Mouse (Mus musculus) left cerebral cortex, postnatal 10 days (tissue): ENCODE measurements around the gene Acp7. TPM values are rescaled to one million over a fixed set of nuclear protein-coding genes. Genes with fewer than 3 reads are reported as not detected.
"Not testable (repeated sequence)": the region's sequence is repeated elsewhere in the genome, so short reads cannot be mapped to it uniquely, and the experiment has no call there.

Source experiments
- DNase-seq, 2 experiments: peaks; one replicate each; pipeline ENCODE4 v3.0.0; 2021 to 2022; ENCODE audit warnings: low spot score in 2 of 2, mixed read lengths in 1 of 2; ENCODE audit errors: extremely low spot score in 1 of 2
- intact Hi-C: fragments of 180-260 bp; cut with DNase I; formaldehyde crosslinking; loops from one replicate; pipeline ENCODE4 v1.15.1; 2025
- total RNA-seq, 2 experiments: library from RNA; stranded (reverse); gene quantifications; 2 replicates each; pipeline ENCODE4 v1.2.3; 2021

The Acp7 gene
- total RNA-seq = 1 to 10 TPM in 1 of 2 experiments, under 1 TPM in 1; 0.55 to 1.8 TPM

DNA sequence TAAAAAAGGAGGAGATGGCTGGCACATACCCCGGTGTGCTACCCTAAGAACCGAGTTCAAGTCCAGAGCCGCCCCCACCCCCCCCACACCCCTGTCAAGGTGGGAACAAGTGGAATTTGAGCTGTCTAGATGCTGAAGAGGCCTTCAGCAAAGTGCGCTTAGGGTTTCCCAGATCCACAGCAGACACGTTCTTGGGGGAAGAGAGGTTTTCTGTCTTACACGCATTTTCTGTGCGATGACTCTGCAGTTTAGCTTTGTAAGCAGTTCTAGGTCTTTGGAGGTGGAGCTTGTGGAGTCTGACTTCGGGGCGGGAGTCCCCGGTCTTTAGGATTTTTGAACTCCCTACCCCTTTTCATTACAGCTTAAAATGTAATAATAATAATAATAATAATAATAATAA is at the start of gene Acp7:
Acp7 (minus strand) TSS at position 260 of the 400 bp plus-strand sequence.
- DNase-seq = no peak
- intact Hi-C loops = no loop called here

DNA sequence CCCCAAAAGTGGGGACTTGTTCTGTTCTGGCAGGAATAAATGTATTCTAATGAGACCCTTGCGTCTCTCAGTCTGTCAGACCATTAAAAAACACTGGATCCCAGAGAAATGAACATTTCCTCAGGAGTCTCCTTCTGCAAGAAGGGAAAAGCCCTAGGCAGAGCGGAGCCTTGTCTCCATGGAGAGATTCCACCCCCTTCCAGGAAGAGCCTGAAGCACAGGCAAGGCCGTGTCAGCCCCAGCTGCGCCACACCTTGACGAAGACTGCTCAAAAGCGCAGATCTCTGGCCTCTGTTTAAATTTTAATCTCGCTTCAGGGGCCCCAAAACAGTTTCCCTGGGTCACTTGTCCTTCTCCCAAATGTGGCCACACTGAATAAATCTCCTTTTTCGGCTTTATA is 46.5 kb upstream of the Acp7 start:
- no peak for DNase-seq
- intact Hi-C loops = no loop called here

DNA sequence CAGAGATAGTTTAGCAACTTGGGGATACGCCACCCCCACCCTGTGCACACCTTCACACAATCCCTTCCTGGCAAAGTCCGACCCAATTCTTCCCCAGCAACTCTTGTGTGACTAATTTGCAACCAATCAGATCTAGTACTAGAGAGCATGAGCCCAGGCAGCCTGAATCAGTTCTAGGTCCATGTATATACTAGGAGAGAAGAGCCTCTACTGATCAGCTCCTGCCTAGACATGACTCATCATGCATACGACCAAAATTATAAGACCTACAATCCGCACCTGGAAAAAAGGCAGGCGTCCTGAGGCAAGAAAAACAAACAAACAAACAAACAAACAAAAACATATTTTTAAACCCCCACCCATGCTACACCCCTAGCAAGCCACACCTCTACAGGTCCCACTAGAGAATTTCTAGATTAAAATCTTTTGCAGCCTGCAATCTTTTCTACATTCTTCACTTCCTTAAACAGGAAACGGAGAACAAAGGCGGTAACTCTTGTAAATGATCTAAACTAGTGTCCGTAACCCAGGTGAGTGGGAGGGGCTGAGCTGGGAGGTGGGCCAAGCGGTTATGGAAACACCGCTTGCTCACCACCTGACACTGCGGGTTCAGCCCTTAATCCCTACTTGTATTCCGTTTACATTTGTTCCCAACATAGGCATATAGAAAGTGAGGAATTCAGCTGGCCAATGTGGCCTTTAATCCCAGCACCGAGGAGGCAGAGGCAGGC is 45.8 kb upstream of the Acp7 start:
- intact Hi-C loops = no loop called here
- no peak for DNase-seq

DNA sequence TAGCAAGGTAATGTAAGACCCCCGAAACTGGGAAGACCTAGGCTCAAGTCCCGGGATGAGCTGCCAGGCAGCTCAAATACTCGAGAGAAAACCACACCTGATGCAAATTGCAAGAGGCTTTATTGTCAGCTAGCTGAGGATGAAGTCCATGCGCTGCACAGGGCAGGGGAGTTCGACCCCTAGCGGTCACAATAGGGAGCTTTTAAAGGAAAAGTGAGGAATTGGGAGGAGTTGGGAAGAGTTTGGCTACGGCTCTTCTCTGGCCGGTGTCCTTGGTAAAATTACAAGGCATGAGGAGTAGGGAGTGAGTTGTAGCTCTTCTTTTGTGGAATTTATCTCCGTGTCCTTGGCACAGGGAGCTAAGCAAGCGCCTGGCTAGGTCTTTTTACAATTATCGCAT is 44.6 kb upstream of the Acp7 start:
- no peak for DNase-seq
- intact Hi-C loops = no loop called here

DNA sequence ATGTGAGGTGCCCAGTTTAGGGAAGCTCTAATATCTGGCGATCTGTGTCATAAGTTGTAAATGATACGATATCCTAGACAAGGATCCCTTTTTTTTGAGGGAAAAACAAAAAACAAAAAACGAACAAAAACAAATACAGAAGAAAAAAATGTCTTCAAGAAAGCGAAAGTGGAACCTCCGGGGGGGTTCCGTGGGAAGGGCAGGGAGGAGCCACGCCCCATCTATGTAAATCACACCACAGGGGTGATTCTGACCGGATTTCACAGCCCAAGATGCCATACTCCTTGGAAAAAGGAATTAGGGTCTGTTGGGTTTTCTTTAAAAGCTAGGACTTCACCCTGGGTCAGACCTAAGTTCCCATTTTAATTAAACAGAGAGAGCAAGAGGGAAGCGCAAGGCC is 43.9 kb upstream of the Acp7 start:
- intact Hi-C loops = no loop called here
- no peak for DNase-seq

DNA sequence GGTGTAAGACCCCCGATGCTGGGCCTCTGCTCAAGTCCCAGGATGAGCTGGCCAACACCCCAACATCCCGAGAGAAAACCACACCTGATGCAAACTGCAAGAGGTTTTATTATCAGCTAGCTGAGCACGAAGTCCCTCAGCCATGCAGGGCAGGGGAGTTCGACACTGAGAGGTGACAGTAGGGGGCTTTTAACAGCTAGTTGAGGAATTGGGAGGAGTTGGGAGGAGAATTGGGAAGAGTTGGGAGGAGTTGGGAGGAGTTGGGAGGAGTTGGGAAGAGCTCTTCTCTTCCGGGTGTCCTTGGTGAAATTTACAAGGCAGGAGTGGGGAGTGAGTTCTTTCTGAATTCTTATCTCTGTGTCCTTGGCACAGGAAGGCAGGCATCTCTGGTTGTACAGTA is 41.7 kb upstream of the Acp7 start:
- intact Hi-C loops, DNase-seq: not testable (repeated sequence)

DNA sequence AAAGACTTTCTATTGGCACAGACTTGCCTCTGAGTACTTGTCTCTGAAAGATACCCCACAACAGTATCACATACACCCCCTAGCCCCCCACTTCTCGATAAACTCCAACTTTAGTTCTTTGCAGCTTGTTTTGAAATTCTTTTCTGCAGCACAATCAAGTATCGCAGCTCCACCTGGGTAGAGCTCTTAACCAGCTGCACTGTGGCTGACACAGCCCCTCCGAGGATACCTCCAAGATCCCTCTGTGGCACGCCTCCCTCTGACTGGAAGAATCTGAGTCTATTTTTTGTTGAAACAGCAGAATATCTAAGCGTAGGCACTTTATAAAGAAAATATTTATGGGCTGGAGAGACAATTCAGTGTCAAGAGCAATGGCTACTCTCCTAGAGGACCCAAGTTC is 41.1 kb upstream of the Acp7 start:
- intact Hi-C loops = no loop called here
- no peak for DNase-seq

DNA sequence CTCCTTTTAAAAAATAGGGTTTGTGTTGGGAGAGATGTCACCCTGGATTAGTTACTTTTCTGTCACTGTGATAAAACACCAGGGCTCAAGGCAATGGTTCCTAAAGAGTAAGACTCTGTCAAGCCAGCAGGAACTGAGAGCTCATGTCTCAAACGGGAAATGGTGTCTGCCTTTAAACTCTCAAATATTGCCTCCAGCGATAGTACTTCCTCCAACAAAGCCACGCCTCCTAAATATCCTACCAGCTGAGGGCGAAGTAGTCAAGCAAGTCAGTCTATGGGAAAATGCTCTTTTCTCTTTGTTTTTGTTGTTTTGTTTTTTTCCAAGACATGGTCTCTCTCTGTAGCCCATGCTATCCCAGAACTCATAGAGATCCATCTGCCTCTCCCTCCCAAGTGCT is 40.0 kb upstream of the Acp7 start:
- intact Hi-C loops = no loop called here

DNA sequence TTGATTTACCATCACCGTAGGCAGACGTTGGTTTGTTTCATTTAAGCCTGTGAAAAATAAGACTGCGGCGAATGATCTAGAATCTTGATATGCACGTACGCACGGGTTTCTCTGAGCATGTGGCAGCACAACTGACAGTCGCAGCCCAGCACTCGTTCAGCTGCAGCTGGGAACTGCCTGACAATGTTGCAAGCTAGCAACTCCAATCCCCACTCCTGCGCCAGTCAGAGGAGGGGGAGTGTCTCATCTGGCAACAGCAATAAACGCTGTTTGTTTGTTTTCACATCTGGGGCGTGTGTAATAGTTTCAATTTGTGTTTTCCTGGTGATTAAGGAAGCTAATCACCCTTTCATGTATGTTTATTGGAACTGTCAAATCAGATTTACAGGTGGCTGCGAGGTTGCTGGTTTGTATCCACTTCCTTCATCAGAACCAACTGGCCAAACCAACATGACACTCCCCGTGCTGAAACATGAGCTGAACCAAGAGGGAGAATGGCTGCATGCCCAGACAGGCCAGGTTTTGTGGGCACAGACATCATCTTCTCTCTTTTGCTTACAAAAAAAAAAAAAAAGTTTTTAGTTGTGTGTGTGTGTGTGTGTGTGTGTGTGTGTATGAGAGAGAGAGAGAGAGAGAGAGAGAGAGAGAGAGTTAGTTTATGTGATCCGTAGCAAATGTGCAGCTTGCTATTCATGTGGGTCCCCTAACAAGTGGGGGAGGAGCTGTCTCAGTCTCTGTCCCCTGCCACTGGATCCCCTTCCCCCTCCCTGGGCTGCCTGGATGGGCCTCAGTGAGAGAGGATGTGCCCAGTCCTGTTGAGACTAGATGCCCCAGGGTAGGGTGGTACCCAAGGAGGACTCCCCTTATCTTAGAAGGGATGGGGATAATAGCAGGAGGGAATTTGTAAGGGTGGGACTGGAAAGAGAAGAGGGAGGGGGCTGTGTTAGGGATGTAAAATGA is 34.8 kb upstream of the Acp7 start:
- peak; percentile 12 to 27 for DNase-seq
- intact Hi-C loops = no loop called here

More for the DNA sequence above, 40.0 kb upstream of the Acp7 start:
- DNase-seq = no peak

DNA sequence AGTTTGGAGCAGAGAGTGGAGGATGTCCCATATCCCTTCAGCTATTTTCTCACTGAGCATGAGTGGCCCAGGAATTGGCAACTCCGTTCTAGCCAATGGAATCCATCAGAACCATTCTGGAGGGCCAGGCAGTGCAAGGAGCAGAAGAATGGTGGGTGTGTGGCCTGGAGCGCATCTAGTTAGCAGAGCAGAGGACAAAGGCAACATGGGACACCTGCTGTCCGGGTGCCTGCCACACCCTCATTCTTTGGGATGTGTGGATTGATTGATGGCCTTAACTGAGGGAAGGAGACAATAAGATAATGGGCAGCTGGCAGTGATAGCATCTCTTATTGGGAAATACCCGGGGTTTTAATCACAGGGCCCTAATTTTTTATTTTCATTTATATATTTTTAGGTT is 25.3 kb upstream of the Acp7 start:
- DNase-seq = no peak
- intact Hi-C loops = no loop called here

DNA sequence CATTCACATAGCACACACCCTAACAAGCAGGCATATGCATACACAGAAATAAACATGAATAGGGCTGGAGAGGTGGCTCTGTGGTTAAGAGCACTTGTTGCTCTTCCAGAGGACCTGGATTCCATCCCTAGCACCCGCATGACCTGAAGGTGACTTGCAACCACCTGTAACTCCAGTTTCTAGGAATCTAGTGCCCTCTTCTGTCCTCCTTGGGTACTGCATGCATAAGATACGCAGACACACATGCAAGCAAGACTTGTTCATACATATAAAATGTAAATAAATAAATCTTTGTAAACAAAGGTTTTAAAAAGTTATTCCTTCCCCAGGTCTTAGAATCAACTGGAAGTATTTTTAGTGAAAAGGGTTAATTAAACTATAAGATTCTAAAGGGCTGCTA is 20.0 kb upstream of the Acp7 start:
- no peak for DNase-seq
- intact Hi-C loops = no loop called here

DNA sequence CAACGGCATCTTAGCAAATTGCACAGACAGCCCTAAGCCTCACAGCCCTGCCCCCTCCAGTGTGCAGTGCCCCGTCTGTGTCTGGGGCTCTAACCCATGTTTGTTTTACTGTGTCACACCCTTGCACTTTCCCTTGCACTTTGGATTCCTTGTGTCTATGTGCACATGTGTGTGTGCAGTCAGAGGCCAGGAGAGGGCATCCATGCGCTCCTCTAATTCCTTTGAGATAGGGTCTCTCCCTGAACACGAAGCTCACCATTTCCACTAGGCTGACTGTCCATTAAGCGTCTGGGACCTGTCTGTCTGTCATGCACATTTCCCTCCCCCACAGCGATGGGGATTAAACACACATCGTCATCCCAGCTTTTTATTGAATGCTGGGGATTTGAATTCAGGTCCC is 15.9 kb upstream of the Acp7 start:
- intact Hi-C loops = no loop called here
- no peak for DNase-seq

DNA sequence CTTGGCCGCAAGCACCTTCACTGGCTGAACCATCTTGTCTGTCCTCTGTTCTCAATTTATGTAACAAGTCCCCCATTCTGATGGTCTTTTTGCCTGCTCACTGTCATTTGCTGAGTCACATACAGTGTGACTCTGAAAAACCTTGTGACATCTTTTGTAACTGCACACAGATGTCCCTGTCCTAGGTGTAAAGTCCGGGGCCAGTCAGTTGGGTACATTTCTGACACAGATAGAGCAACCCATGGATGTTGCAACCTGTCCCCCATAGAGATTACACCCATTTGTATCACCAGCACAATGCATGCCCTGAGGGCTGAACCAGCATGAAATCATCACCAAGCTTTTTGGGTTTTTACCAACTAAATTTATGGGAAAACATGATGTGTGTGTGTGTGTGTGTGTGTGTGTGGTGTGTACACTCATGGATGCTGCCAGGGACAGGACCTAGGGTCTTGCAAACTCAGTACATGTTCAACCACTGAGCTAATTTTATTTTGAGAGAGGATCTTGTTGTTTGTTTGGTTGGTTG is 14.9 kb upstream of the Acp7 start:
- DNase-seq = no peak
- intact Hi-C loops = no loop called here

DNA sequence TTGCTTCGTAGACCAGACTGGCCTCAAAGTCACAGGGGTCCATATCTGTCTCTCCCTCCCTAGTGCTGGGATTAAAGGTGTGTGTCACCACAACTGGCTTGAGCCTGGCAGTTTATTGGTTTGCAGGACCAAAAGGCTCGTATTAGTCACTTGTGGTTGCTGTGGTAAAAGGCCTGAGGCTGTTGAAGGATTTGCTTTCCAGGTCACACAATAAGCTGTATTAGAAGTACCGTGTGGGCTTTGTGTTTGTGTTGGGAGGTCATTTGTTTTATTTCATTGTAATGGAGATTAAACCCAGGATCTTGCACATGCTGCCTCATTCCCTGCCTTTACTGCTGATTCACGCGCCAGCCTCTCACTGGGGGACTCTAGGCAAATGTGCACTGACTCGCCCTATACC is 14.2 kb upstream of the Acp7 start:
- DNase-seq = no peak
- intact Hi-C loops = no loop called here

DNA sequence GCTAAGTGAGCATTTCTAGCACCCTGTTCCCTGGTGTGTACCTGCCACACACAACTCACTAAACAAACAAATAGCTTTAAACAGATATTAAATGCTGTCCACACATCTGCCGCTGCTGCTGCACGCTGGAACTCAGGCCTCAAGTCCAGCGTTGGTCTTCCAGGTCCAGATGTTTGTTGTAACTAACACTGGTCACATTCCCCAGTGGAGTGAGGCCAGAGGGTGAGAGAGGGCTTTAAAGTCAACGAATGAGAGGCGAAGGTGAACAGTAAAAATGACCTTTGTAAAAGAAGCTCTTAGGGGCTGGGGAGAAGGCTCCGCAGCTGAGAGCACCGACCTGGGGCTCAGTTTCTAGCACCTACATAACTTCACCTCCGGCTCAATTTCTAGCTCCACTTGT is 10.4 kb upstream of the Acp7 start:
- DNase-seq = no peak
- intact Hi-C loops = no loop called here

DNA sequence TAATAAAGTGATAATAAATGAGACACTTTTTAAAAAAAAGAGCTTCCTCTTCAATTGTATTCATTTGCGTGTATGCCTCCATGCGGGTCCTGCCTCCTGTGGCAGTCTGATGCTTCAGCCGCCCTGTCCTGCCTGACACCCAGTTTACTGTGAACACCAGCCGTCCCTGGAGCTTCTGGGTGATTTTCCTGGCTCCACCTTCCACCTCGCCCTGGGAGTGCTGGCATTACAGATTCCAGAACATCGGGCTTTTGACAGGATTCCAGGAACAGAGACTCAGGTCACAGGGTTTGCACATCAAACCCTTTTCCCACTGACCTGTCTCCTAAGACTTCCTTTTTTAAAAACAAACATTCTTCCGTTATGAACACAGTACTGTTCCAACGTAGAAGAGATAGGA is 6.4 kb upstream of the Acp7 start:
- DNase-seq = no peak
- intact Hi-C loops = no loop called here

DNA sequence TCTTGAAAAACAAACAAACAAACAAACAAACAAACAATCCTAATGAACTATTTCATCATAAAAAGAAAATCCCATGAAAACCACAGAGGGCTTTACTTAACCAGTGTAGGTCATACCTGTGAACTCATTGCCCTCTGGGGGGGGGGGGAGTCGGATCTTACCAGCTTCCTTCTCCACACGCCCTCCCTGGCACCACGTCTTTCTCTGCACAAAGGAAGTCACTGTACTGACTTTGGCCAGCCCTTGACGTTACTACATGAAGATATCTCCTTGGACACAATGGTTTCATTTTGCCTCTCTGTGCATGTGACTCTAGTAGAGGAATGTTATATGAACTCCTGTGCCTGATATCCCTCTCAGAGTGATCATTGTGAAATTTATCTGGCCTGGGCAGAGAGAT is 3.0 kb upstream of the Acp7 start:
- no peak for DNase-seq
- intact Hi-C loops = no loop called here

DNA sequence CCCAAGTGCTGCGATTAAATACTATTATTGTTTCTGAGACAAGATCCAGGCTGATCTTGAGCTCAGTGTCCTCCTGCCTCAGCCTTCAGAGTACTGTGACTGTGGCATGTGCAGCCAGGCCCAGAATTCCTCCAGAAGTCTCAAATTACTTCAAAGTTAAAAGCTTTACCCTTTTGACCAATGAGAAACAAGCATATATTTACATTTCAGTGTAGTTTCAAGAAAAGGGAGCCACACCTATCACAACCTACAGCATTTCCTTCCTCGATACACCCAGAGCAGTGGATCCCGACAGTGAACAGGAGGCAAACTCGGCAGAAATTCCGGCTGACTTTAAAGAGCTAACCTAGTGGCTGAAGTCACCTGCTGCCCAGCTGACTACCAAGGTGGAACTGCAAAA is 6.3 kb downstream of the Acp7 start:
- no peak for DNase-seq
- intact Hi-C loops = no loop called here

DNA sequence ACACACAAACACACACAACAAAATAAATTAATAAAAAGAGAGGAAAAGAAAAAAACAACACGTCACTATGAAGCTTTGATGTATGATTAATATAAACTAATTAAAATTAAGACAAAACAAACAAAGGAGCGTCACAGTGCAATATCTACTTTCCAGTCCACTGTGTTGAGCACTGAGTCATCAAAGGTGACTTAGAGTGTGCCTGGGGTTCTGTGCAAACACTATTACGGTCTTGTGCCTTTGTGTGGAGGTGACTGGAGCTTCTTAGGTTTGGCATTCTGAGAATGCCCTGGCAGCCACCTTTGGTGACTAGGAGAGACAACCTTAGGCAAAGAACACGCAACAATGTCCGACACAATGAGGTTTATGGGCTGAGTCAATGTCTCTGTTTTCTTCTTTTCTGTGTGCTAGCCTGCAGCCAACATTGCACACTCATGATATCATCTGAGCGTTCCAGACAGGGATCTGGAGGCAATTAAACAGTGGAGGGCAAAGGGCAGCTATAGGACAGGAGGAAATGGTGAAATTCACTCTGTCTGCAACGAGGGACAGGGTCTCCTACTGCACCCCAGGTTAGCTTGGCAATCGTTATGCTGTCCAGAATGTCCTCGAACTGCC is 11.9 kb downstream of the Acp7 start:
- intact Hi-C loops = no loop called here
- no peak for DNase-seq
